Mouse (Mus musculus) adrenal gland, adult 18-20 months (tissue): ENCODE results near the gene Pygb. TPM values are rescaled to one million over a fixed set of nuclear protein-coding genes. Genes with fewer than 3 reads are reported as not detected.

Source experiments
- DNase-seq, 2 experiments: peaks; one replicate each; pipeline ENCODE4 v3.0.0; 2021 to 2022; ENCODE audit warnings: low spot score in 2 of 2
- total RNA-seq, 2 experiments: library from RNA; stranded (reverse); gene quantifications; 1 replicate in 1 of 2; 2 replicates in 1 of 2; pipeline ENCODE4 v1.2.3; 2021

Pygb gene
- total RNA-seq, 2 experiments from 2014 or later, result 41.3 to 50.3 TPM

DNA sequence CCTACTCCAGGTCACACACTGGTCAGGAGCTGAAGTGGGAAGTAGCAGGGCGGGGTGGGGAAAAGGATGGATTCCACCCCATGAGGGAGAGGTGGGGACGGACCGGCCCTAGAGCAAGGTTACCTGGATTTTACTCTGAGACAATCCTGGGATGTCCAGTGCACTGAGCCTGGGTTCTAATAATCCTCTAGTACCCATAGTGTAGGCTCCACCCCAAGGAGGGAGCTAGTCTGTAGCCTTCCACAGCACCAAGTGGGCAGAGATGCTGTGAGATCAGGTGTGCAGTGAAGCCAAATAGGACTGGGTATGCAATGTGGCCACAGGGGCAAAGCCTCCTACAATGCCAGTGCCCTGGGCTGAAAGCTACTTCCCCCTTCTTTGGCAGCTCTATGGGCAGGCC lies 51.2 kb downstream of the Pygb start:
- no peak for DNase-seq

- peak in 1 of 2 experiments; percentile 35 for DNase-seq
Measured at GRCm38 (mm10) chr2:150839686-150840471, 53.3 kb downstream of the Pygb start.

GRCm38 (mm10) chr2:150841109-150841508 lies 54.6 kb downstream of the Pygb start:
- no peak for DNase-seq

DNA sequence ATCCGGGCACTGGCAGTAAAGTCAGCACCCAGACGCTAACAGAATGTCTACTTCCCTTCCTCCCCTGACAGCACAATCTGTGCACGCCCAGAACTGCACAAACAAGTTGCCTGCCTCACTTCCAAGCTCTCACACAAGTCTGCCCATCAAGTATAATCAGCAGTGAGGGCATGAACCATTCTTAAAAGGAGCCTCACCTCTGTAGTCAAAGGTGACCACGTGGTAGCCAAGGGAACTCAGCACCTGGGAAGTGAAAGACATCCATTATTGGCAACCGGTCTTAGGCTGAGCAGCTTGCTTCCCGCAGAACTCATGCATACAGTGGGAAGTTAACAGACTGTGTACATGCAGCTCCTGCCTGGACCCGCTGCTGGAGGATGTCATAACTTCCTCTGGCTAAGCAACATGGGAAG lies 55.5 kb downstream of the Pygb start:
- no peak for DNase-seq

DNA sequence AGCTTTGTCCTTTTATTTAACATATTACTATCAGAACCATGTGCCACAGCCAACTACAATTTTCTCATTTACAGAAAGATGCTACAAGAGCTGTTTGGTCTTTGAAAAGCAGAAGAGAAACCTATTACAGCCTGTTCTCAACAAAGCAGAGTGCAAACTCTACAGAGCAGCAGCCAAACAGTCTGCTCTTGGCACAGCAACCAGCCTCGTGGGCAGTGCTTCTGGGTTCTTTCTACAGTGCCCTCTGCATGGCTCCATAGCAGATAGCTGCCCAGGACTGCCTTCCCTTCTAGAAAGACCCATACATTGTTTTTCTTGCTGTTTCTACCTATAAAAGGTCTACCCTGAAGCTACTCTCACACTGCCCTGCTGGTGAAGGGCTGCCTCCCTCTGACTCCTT lies 58.3 kb downstream of the Pygb start:
- DNase-seq, result no peak

DNA sequence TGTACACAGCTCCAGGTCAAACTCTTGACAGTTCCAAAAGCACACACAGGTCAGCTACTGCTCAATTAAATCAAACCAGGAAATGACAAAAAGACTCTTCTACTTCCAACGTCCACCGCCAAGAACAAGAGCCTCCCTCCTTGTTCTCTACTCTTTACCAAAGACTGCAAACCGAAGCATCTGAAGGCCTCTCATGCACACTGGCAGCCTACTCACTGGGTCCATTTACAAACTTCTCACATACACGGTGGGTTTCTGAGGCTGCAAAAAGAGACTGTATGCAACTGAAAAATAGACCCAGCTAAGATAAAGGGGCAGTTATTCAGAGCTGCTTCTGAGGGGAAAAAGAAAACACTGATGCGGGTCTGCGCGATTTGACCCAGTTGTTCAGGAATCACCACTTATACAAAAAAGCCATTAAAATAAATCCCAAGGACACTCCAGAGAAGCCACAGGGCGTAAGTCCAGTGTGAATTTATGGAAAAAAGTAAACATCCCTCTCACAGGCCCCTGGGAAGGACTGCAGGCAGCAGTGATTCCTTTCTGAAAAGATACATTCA lies 61.0 kb downstream of the Pygb start:
- DNase-seq, result no peak

- DNase-seq, result no peak
Measured at GRCm38 (mm10) chr2:150851251-150851650, 64.7 kb downstream of the Pygb start.

GRCm38 (mm10) chr2:150855186-150855585 lies 68.7 kb downstream of the Pygb start:
- no peak for DNase-seq

DNA sequence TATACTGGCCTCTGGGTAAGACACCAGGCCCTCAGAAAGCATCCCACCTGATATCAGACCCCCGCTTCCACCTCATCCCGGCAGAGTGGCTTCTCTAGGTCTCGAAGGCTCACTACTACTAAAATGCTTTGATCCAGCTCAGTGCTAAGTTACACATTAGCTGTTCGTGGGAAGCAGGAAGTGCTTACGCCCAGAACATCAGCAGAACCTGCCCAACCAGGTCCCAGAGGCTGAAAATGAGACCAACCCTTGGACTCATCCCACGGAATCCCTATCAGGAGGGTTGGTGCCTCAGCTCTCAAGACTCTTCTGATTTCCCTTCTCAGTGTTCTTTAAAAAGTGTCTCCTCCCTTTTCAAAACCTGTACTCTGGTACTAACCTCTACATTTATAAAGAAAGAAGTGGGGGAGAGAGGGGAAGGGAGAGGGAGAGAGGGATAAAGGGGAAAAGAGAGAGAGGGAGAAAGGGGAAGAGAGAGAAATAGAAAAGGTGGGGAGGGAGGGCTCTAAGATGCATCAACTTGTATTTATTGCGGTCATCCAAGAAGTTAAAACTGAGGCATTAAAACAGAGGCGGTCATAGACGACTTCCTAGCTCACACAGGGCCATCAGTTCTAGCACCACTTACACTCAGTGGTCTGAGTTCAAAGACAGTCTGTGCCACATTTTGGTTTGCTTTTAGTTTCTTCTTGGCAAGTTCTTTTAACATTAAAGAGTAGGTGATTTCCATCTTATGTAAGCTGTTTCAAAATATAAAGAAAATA lies 72.4 kb downstream of the Pygb start:
- no peak for DNase-seq

GRCm38 (mm10) chr2:150859709-150860470 lies 73.4 kb downstream of the Pygb start:
- DNase-seq, result no peak

- DNase-seq, result no peak
Measured at GRCm38 (mm10) chr2:150861128-150861527, 74.6 kb downstream of the Pygb start.

- DNase-seq, result no peak
Measured at GRCm38 (mm10) chr2:150867021-150867420, 80.5 kb downstream of the Pygb start.

DNA sequence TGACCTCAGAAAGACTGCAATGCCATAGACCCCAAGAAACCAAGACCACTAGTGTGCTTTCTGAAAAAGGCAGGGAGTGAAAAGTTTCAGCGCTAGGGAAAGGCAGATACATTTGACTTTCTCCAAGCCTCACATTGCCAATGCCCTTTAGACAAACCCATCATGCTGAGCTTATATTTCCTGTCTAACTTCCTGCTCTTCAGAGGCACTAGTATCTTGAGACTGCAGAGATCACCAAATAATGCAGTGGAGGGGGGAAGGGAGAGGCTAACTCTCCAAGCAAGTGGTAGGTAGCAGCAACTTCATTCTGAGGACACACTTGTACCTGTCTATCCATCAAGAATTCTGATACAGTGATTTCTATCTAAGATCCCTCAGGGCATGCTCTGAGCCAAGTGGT lies 82.9 kb downstream of the Pygb start:
- no peak for DNase-seq

DNA sequence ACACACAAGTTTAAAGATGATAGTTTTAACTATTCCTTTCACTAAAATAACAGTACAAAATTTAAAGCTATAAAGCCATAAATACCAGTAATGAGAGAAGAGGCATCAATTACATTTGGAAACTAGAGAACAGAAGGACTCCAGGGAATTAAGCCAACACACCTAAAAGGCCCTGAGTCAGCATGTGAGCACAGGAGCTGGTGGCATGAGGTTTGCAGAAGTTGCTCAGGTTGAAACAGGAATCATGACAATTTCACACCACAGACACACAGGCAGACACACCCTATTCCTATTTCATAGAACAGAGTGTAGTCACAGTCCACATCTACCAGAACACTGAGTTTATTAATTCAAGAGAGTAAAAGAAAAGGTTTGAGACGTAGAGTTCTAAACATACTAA lies 88.0 kb downstream of the Pygb start:
- no peak for DNase-seq

DNA sequence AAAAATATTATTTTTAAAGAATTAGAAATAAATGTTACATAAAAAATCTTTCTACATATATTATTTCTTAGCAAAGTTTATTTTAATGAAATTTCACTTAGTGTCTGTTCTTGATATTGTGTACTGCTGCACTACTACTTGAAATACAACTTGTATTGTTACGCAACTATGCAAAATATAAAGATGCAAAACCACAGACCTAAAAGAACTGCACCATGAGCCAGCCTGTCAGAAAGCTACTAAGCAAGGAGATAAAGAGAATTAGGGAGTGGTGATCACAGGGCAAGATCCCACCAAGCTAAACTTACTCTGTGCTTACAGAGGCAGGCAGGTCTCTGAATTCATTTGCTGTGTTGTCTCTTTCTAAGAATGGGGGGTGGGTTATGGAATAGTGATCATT lies 88.7 kb downstream of the Pygb start:
- no peak for DNase-seq

- no peak for DNase-seq
Measured at GRCm38 (mm10) chr2:150877561-150877960, 91.0 kb downstream of the Pygb start.

Other genes with a start within 250 kb of the Pygb start
- gene Cst7, start 216.3 kb upstream of the Pygb start, total RNA-seq, result under 1 TPM in 1 of 2 experiments, not detected in 1; 0.51 TPM
- 100 to 1,000 TPM; 122 to 153 TPM for gene Apmap, start 178.2 kb upstream of the Pygb start, total RNA-seq
- 10 to 100 TPM; 30.4 to 78.4 TPM for gene Acss1, start 118.2 kb upstream of the Pygb start, total RNA-seq
- gene Vsx1, start 97.4 kb upstream of the Pygb start, total RNA-seq, result not detected
- gene Entpd6, start 37.7 kb upstream of the Pygb start, total RNA-seq, result 10 to 100 TPM; 10.2 to 11.5 TPM
- gene Abhd12, start 118.0 kb downstream of the Pygb start, total RNA-seq, result 10 to 100 TPM; 72.8 to 74.0 TPM
- gene Gins1, start 118.7 kb downstream of the Pygb start, total RNA-seq, result 1 to 10 TPM; 1.2 to 1.7 TPM